In the genomic region with DNA sequence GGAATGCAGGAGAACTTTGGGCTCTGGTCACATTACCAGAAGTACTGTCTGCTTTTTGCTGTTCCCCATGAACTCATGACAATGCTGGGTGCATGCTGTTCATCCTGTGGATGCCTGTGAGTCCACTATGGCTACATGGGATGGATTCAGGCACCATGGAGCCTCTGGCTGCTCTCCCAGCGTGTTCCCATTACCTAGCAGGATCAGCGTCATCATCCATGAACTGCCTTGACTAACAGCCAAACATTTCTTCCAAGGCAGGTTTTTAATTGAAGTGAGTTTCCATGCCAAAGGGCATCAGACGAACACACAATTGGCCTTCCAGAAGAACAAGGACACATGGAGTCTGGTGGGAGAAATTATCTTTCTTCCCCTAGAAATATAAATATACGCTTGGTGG, we compare ENCODE assay signal across 26 mouse cellular contexts.
DNase-seq lines count a peak whose midpoint lies in the region; ATAC-seq and TF ChIP-seq lines count a peak whose summit lies in the region.
"Had no signal": no experiment of that assay in that cellular context is flagged by ENCODE, and none has a peak within 500 bp of the region (broad histone marks: within the 10 kb centered on the region; RNA-seq: fewer than 3 reads in every experiment).

No protein-coding gene starts in this region.

- no peak for TF ChIP-seq CTCF in midbrain, postnatal 0 days (IDR thresholded peaks at IDR 0.05)

- WGBS in kidney, embryonic 14.5 days, result 84% methylated on average over 4 of the region's 4 CpGs
- 80% methylated on average over 4 of the region's 4 CpGs for WGBS in midbrain, postnatal 0 days
- WGBS in midbrain, embryonic 13.5 days, result 83% methylated on average over 4 of the region's 4 CpGs
- WGBS in heart, embryonic 11.5 days (ENCODE audit: insufficient replicate concordance), result 82% methylated on average over 4 of the region's 4 CpGs

- no peak overlapping the region for H3K9ac ChIP-seq in kidney, embryonic 14.5 days (ENCODE audit: low read depth, low read length)
- H3K9ac ChIP-seq in midbrain, postnatal 0 days (replicated peaks; ENCODE audit: low read length, poor library complexity, severe bottlenecking), result no peak overlapping the region
- no peak overlapping the region for H3K9ac ChIP-seq in midbrain, embryonic 13.5 days (replicated peaks)
- no peak overlapping the region for H3K9ac ChIP-seq in heart, embryonic 11.5 days (ENCODE audit: low read depth, low read length)
- H3K9ac ChIP-seq: intestine, embryonic 15.5 days; limb, embryonic 13.5 days; neural tube, embryonic 13.5 days had no signal

- no peak overlapping the region for H3K27ac ChIP-seq in kidney, embryonic 14.5 days (ENCODE audit: low read depth, low read length)
- H3K27ac ChIP-seq in midbrain, postnatal 0 days (ENCODE audit: low read depth, low read length), result no peak overlapping the region
- no peak overlapping the region for H3K27ac ChIP-seq in midbrain, embryonic 13.5 days
- H3K27ac ChIP-seq in heart, embryonic 11.5 days (ENCODE audit: low read depth, low read length), result no peak overlapping the region
- H3K27ac ChIP-seq: gastrocnemius, adult 2 months; hindbrain, embryonic 10.5 days; intestine, embryonic 15.5 days; left cerebral cortex, adult 2 months; limb, embryonic 13.5 days; neural tube, embryonic 13.5 days; stomach, postnatal 0 days had no signal

- H3K4me2 ChIP-seq in kidney, embryonic 14.5 days (replicated peaks; ENCODE audit: low read depth, low read length), result no peak overlapping the region
- H3K4me2 ChIP-seq in midbrain, postnatal 0 days (ENCODE audit: low read depth, low read length, poor library complexity, severe bottlenecking), result no peak overlapping the region
- no peak overlapping the region for H3K4me2 ChIP-seq in midbrain, embryonic 13.5 days (replicated peaks)
- no peak overlapping the region for H3K4me2 ChIP-seq in heart, embryonic 11.5 days
- H3K4me2 ChIP-seq: intestine, embryonic 15.5 days; limb, embryonic 13.5 days; liver, embryonic 11.5 days; midbrain, embryonic 11.5 days; neural tube, embryonic 13.5 days had no signal

- no peaks in the 10 kb centered on the region for H3K36me3 ChIP-seq in kidney, embryonic 14.5 days (ENCODE audit: control insufficient read depth, insufficient read depth, low read length)
- no peaks in the 10 kb centered on the region for H3K36me3 ChIP-seq in midbrain, postnatal 0 days (ENCODE audit: insufficient read depth, low read length)
- H3K36me3 ChIP-seq in midbrain, embryonic 13.5 days, result no peaks in the 10 kb centered on the region; the same call in 1 of the 2 replicates
- H3K36me3 ChIP-seq in heart, embryonic 11.5 days (ENCODE audit: control insufficient read depth, insufficient read depth, low read length), result no peaks in the 10 kb centered on the region
- H3K36me3 ChIP-seq: G1E; hindbrain, embryonic 10.5 days; intestine, embryonic 15.5 days; limb, embryonic 13.5 days; neural tube, embryonic 13.5 days had no signal

- H3K9me3 ChIP-seq in kidney, embryonic 14.5 days (ENCODE audit: control insufficient read depth, low read length), result no peaks in the 10 kb centered on the region
- H3K9me3 ChIP-seq in midbrain, postnatal 0 days (ENCODE audit: low read length), result no peaks in the 10 kb centered on the region
- no peaks in the 10 kb centered on the region for H3K9me3 ChIP-seq in midbrain, embryonic 13.5 days
- no peaks in the 10 kb centered on the region for H3K9me3 ChIP-seq in heart, embryonic 11.5 days (replicated peaks; ENCODE audit: control insufficient read depth, low read length)
- H3K9me3 ChIP-seq: hindbrain, embryonic 10.5 days; intestine, embryonic 15.5 days; limb, embryonic 13.5 days; neural tube, embryonic 13.5 days had no signal

- peak; percentile 51 to 59 for DNase-seq in cerebellum, postnatal 14 days
- DNase-seq in cerebellum, adult 9-11 months, result no peak
- peak; percentile 73 for DNase-seq in kidney, adult 11 months
- DNase-seq in midbrain, postnatal 0 days (ENCODE audit: low spot score), result peak; percentile 55
- DNase-seq in kidney, postnatal 36 days, result peak; percentile 50 to 68
- DNase-seq: adrenal gland, postnatal 10 days; cerebellum, adult 11 months; cerebellum, adult 9-10 months; gastrocnemius, adult 2 months; heart, postnatal 14 days; lung, postnatal 36 days; right cerebral cortex, postnatal 4 days; thymus, adult 18-20 months; thymus, postnatal 36 days had no signal

- no peaks in the 10 kb centered on the region for H3K27me3 ChIP-seq in kidney, embryonic 14.5 days (ENCODE audit: control insufficient read depth, insufficient read depth, low read length)
- no peaks in the 10 kb centered on the region for H3K27me3 ChIP-seq in midbrain, postnatal 0 days (ENCODE audit: insufficient read depth, low read length)
- no peaks in the 10 kb centered on the region for H3K27me3 ChIP-seq in midbrain, embryonic 13.5 days
- no peaks in the 10 kb centered on the region for H3K27me3 ChIP-seq in heart, embryonic 11.5 days (ENCODE audit: control insufficient read depth, insufficient read depth, low read length)
- H3K27me3 ChIP-seq: intestine, embryonic 15.5 days; limb, embryonic 13.5 days; neural tube, embryonic 13.5 days had no signal

- no peak for ATAC-seq in kidney, embryonic 14.5 days (ENCODE audit: low FRiP score, low TSS enrichment)
- no peak for ATAC-seq in midbrain, postnatal 0 days (ENCODE audit: low FRiP score)
- no peak for ATAC-seq in midbrain, embryonic 13.5 days
- no peak for ATAC-seq in heart, embryonic 11.5 days (replicated peaks; ENCODE audit: insufficient number of reproducible peaks, low FRiP score, low TSS enrichment)
- ATAC-seq: intestine, embryonic 15.5 days had no signal

- H3K4me1 ChIP-seq in kidney, embryonic 14.5 days (ENCODE audit: control insufficient read depth, insufficient read depth, low read length), result no peaks in the 10 kb centered on the region
- H3K4me1 ChIP-seq in midbrain, postnatal 0 days (ENCODE audit: insufficient read depth, low read length), result no peaks in the 10 kb centered on the region
- no peaks in the 10 kb centered on the region for H3K4me1 ChIP-seq in midbrain, embryonic 13.5 days (replicated peaks)
- H3K4me1 ChIP-seq in heart, embryonic 11.5 days (ENCODE audit: control insufficient read depth, insufficient read depth, low read length), result no peaks in the 10 kb centered on the region
- H3K4me1 ChIP-seq: hindbrain, embryonic 10.5 days; intestine, embryonic 15.5 days; limb, embryonic 13.5 days had no signal

- H3K4me3 ChIP-seq in kidney, embryonic 14.5 days (ENCODE audit: low read length), result no peak overlapping the region
- H3K4me3 ChIP-seq in midbrain, postnatal 0 days (ENCODE audit: low read depth, low read length), result no peak overlapping the region
- H3K4me3 ChIP-seq in midbrain, embryonic 13.5 days (replicated peaks), result no peak overlapping the region
- H3K4me3 ChIP-seq in heart, embryonic 11.5 days (ENCODE audit: low read depth, low read length), result no peak overlapping the region
- H3K4me3 ChIP-seq: gastrocnemius, adult 2 months; hindbrain, embryonic 10.5 days; intestine, embryonic 15.5 days; left cerebral cortex, adult 2 months; limb, embryonic 13.5 days; neural tube, embryonic 13.5 days had no signal
